In the genomic region with DNA sequence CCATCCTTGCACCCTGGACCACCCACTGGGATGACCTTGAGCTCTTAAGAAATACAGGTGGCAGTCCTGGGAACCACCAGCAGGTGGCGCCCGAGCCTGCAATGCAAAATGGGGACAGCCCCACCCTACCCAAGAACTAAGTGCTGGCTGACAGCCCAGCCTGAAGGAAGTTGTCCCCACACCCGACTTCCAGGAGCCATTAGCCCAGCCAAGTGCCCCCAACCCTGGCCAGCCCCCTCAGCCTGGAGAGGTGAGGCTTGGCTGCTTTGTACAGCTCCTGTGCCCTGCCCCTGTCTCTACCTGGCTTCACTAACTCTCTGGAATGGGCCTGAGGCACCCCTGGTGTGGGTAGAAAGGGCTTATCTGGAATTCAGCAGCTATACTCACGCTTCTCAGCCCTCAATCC, we compare ENCODE assay signal across 8 mouse cellular contexts. TPM values are rescaled to one million over a fixed set of nuclear protein-coding genes. Genes with fewer than 3 reads are reported as not detected.
DNase-seq lines count a peak whose midpoint lies in the region; ATAC-seq lines count a peak whose summit lies in the region.

No protein-coding gene starts in this region.

- H3K9me3 ChIP-seq in hindbrain, embryonic 11.5 days (ENCODE audit: control insufficient read depth, low read length): no peaks in the 10 kb centered on the region

- no peaks in the 10 kb centered on the region for H3K36me3 ChIP-seq in hindbrain, embryonic 11.5 days (ENCODE audit: control insufficient read depth, insufficient read depth, low read length)

- no peak overlapping the region for H3K27ac ChIP-seq in hindbrain, embryonic 11.5 days (ENCODE audit: low read depth, low read length)

- WGBS in hindbrain, embryonic 11.5 days: 11% methylated on average over 4 of the region's 4 CpGs

- H3K27me3 ChIP-seq in hindbrain, embryonic 11.5 days (ENCODE audit: control insufficient read depth, insufficient read depth, low read length): no peaks in the 10 kb centered on the region

- no peak overlapping the region for H3K9ac ChIP-seq in hindbrain, embryonic 11.5 days (ENCODE audit: low read depth, low read length)

- DNase-seq in MN1 (ENCODE audit: low spot score): peak; percentile 88
- DNase-seq in cerebellum, adult 9-10 months: peak; percentile 92
- DNase-seq in frontal cortex, adult 2 months (ENCODE audit: extremely low spot score in 1 of 2, low spot score in 1 of 2): peak; percentile 84 to 97
- peak; percentile 92 for DNase-seq in hindbrain, embryonic 11.5 days (ENCODE audit: low spot score)
- DNase-seq in layer of hippocampus, postnatal 10 days (ENCODE audit: low spot score in 2 of 2): peak; percentile 90 to 92
- peak; percentile 97 for DNase-seq in lung, postnatal 10 days
- DNase-seq in retina, embryonic 14.5 days (ENCODE audit: low spot score): peak; percentile 89
- DNase-seq in thymus, postnatal 36 days: peak; percentile 85 to 89

- no peak overlapping the region for H3K4me2 ChIP-seq in hindbrain, embryonic 11.5 days (replicated peaks; ENCODE audit: low read depth, low read length)

- no peak overlapping the region for H3K4me3 ChIP-seq in hindbrain, embryonic 11.5 days (ENCODE audit: low read depth, low read length)

- H3K4me1 ChIP-seq in hindbrain, embryonic 11.5 days (replicated peaks; ENCODE audit: control insufficient read depth, insufficient read depth, low read length): peaks cover 7% of the 10 kb centered on the region; the same call in 1 of the 2 replicates

- ATAC-seq in hindbrain, embryonic 11.5 days (ENCODE audit: low FRiP score): peak; percentile 28; the same call in 1 of the 2 replicates

RNA-seq across cellular contexts. Expression of a gene that starts 4.1 kb away (rescaled TPM):
- 2.2 TPM in 2 replicates for polyA plus RNA-seq in frontal cortex, adult 2 months (2012; rRNA removed)
- polyA plus RNA-seq in hindbrain, embryonic 11.5 days (2014; fragmentation: Nextera tagmentation; extraction: Ambion mirVana): 0.49 and 1.0 TPM in 2 replicates
- 1 to 10 TPM in 1 of 2 experiments, under 1 TPM in 1; 0.32 to 1.0 TPM for total RNA-seq in layer of hippocampus, postnatal 10 days (2021)

RNA-seq across cellular contexts. Expression of a gene that starts 9.9 kb away (rescaled TPM):
- polyA plus RNA-seq in frontal cortex, adult 2 months (2012; rRNA removed): 86.3 and 90.2 TPM in 2 replicates
- 176 and 182 TPM in 2 replicates for polyA plus RNA-seq in hindbrain, embryonic 11.5 days (2014; fragmentation: Nextera tagmentation; extraction: Ambion mirVana)
- 10 to 100 TPM; 65.2 to 77.6 TPM for total RNA-seq in layer of hippocampus, postnatal 10 days (2021)

RNA-seq across cellular contexts. Expression of a gene that starts 36.6 kb away (rescaled TPM):
- polyA plus RNA-seq in frontal cortex, adult 2 months (2012; rRNA removed): 51.9 and 61.9 TPM in 2 replicates
- polyA plus RNA-seq in hindbrain, embryonic 11.5 days (2014; fragmentation: Nextera tagmentation; extraction: Ambion mirVana): 21.6 and 22.6 TPM in 2 replicates
- total RNA-seq in layer of hippocampus, postnatal 10 days (2021): 10 to 100 TPM; 65.0 to 73.7 TPM

RNA-seq across cellular contexts. Expression of a gene that starts 52.6 kb away (rescaled TPM):
- polyA plus RNA-seq in frontal cortex, adult 2 months (2012; rRNA removed): 27.2 and 30.6 TPM in 2 replicates
- polyA plus RNA-seq in hindbrain, embryonic 11.5 days (2014; fragmentation: Nextera tagmentation; extraction: Ambion mirVana): 187 and 205 TPM in 2 replicates
- total RNA-seq in layer of hippocampus, postnatal 10 days (2021): 10 to 100 TPM; 25.4 to 27.7 TPM

RNA-seq across cellular contexts. Expression of a gene that starts 54.4 kb away (rescaled TPM):
- 37.9 TPM in 2 replicates for polyA plus RNA-seq in frontal cortex, adult 2 months (2012; rRNA removed)
- 66.1 and 66.7 TPM in 2 replicates for polyA plus RNA-seq in hindbrain, embryonic 11.5 days (2014; fragmentation: Nextera tagmentation; extraction: Ambion mirVana)
- 10 to 100 TPM; 29.4 to 33.5 TPM for total RNA-seq in layer of hippocampus, postnatal 10 days (2021)
